Mouse (Mus musculus) cortical plate, adult 2 months (tissue): ENCODE data around the gene Reps2.

Experiments
- CTCF ChIP-seq: fragments of 200-500 bp; IDR thresholded peaks from 2 replicates; pipeline ENCODE4 v1.5.1; 2011; ENCODE audit warnings: mild to moderate bottlenecking, control low read depth, low read length; ENCODE audit not compliant: insufficient read depth; ENCODE audit errors: extremely low read depth
- POLR2A ChIP-seq: fragments of 200-500 bp; IDR thresholded peaks from 2 replicates; pipeline ENCODE4 v1.6.1; 2011; ENCODE audit warnings: mild to moderate bottlenecking, low read length, control low read depth; ENCODE audit not compliant: insufficient read depth; ENCODE audit errors: extremely low read depth

DNA sequence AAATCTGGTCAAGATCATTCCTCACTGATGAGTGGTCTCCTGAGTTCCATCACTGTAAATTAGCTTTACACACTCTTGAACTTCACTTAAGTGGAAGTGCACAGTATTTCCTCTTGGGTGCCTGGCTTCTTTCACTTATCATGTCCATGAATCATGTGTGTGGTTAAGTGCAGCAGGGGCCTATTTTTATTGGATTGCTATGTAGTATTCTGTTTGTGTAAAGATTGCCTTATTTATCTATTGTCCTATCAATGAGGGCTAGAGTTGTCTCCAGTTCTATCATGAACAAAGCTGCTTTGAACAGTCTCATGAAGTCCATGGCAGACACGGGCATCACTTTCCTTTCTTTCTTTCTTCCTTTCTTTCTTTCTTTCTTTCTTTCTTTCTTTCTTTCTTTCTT lies 41.9 kb upstream of the Reps2 start:
- TF ChIP-seq CTCF (no peak), POLR2A (no peak)
